Mouse (Mus musculus): Measurements from ENCODE around the gene Gk.

The Gk gene

DNA sequence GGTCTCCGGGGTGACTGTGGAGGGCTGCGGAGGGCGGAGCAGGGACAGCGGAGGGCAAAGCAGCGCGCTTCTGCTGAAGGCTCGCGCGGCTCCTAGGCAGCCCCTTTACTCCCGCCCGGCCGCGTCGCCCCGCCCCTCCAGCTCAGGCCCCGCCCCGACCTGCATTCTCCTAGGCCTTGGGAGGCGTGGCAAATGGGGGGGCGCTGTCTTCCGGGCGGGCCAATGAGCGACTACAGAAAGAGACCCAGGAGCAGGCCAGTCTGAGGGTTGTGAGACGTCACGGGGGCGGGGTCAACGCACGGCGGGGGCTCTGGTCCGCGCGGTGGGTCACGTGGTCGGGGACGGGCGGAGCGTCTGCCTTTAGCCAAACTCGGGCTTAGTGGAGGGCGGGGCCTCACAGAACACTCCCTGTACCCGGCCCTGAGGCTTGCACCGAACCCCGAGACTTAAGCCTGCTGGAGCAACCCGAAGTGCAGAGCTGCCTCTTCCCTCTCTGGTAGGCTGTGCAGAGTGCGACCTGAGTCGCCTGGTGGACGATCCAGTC is at the start of gene Gk:
TSS of gene Gk (minus strand) at position 276 of the 544 bp plus-strand sequence.
- peak; percentile 89 for DNase-seq (ENCODE audit: low read depth, low spot score)

GRCm38 (mm10) chrX:85804706-85805376 is 28.2 kb upstream of the Gk start:
- DNase-seq (ENCODE audit: low read depth, low spot score) = no peak

DNA sequence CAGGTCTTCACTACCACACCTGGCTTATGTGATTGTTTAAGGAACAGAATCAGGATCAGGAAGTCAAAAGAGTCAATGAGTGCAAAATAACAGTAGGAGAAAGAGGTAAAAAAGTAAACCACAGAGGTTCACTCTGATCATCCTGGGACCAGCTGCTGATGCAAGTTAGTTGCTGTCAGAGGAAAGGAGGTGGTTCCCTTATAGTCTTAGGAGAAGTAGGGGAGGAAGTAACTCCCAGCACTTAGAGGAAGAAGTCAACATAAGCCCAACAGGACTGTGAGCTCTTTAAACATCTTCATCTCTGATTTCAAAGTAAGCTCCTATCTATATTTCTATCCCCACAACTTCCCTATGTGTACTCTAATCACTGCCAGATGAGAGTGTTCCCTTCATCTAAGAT is 26.4 kb upstream of the Gk start:
- DNase-seq (ENCODE audit: low read depth, low spot score) = no peak

DNA sequence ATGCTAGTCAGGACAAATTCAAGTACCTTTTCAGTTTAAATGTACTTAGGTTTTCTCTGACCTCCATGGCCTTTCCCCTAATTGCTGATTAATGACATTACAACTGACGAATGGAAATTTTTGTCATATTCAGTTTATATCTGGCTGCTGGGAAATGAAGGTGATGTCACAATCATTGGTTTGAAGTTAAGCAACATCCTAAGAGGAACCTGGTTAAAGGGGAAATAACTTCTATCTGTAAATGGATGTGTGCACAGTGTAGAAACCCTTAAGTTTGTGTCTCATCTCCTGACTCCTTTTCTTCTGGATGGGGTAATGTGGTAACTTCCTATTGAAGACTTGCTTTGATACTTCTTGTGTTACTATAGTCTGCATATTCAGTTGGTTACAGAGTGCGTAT is 20.8 kb upstream of the Gk start:
- DNase-seq (ENCODE audit: low read depth, low spot score) = no peak

DNA sequence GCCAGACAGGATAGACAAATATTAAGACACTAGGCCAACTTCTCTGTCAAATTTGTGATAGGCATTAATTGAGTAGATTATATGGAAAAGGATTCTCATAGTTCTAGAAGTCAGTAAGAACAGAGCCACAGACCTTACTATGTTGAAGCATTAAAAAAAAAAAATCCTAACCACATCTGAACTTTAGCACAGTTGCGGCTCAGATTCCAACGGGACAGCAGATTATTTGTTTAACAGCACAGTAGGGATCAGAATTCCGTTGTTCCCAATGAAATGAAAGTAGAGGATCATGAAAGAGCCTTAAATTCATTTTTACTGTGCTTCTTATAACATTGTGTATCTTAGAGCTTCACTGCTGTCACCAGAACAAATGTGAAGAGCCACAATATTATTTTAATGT is 1.7 kb upstream of the Gk start:
- no peak for DNase-seq (ENCODE audit: low read depth, low spot score)

DNA sequence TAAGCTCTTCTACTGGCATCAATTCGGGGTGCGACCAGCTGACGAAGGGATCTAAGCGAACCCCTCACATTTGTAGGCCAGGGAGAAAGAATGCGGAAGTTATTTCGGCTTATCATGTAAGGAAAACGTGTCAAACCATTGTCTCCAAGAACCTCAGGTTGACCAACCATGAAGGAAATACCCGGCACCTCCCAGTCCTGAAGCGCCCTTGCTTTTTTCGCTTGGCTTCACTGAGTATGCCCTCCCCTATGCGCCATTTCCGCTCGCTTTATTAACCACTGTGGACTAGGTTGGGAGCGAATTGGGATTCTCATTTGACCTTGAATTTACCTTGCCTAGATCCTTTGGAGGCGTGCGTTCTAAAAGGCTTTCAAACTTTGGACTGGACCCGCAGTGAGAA is 522 bp upstream of the Gk start:
- DNase-seq (ENCODE audit: low read depth, low spot score) = peak; percentile 39

- no peak for DNase-seq (ENCODE audit: low read depth, low spot score)
Measured at GRCm38 (mm10) chrX:85775879-85776543, 608 bp downstream of the Gk start.

DNA sequence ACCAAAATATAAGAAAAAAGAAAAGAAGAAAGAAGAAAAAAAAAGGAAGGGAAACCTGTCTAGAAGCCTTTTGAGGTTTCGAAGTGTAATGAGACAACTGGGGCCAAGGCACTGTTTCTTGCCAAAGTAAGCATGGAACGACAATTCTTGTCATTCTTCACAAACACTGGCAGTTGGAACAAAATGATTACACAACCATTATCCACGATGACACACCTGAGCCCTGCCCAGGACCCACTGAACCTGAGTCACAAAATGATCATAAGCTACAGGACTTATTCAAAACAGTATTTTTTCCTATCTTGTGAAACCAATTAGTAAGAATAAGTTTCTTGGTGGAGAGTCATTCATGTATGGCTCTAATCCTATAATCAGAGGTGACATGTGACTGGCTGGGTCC is 5.3 kb downstream of the Gk start:
- no peak for DNase-seq (ENCODE audit: low read depth, low spot score)

- no peak for DNase-seq (ENCODE audit: low read depth, low spot score)
Measured at GRCm38 (mm10) chrX:85770747-85771146, 5.9 kb downstream of the Gk start.

- no peak for DNase-seq (ENCODE audit: low read depth, low spot score)
Measured at GRCm38 (mm10) chrX:85768578-85768977, 8.0 kb downstream of the Gk start.

- DNase-seq (ENCODE audit: low read depth, low spot score) = no peak
Measured at GRCm38 (mm10) chrX:85756005-85756404, 20.6 kb downstream of the Gk start.

DNA sequence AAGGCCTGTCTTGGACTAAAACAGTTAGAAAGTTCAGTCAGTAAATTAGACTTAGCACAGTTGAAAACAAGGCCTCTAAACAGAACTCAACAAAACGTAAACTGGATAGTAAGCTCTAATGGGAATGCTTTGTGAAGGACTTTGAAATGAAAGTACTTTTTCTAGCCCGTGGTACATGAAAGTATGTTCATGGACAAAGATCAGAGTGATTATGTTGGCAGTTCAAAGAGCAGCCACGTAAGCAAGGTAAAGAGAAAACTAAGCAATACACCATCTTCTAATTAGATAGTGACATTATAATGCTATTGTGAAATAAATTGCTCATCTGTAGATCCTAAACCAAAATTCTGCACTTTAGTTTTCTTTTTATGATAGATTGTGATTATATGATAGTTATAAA is 32.8 kb downstream of the Gk start:
- no peak for DNase-seq (ENCODE audit: low read depth, low spot score)

GRCm38 (mm10) chrX:85733228-85733627 is 43.4 kb downstream of the Gk start:
- no peak for DNase-seq (ENCODE audit: low read depth, low spot score)

- DNase-seq (ENCODE audit: low read depth, low spot score) = no peak
Measured at GRCm38 (mm10) chrX:85731133-85731938, 45.3 kb downstream of the Gk start.

GRCm38 (mm10) chrX:85721226-85721625 is 55.4 kb downstream of the Gk start:
- no peak for DNase-seq (ENCODE audit: low read depth, low spot score)

- no peak for DNase-seq (ENCODE audit: low read depth, low spot score)
Measured at GRCm38 (mm10) chrX:85710399-85710798, 66.2 kb downstream of the Gk start.

GRCm38 (mm10) chrX:85705715-85706114 is 70.9 kb downstream of the Gk start:
- DNase-seq (ENCODE audit: low read depth, low spot score) = no peak

DNA sequence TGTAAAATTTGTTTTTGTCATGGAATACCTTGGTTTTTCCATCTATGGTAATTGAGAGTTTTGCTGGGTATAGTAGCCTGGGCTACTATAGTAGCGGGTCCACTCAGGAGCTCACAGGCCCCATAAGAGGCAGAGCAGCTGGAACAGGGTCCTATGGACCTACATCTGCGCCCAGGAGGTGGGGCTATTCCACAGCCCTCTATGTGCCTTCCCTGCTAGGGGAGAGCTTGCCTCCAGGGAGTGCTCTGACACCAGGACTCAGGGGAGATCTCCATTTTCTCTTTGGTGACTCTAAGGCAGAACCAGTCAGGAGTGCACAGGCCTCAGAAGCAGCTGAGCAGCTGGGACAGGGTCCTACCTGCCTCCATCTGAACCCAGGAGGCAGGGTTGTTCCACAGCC is 92.9 kb downstream of the Gk start:
- no peak for DNase-seq (ENCODE audit: low read depth, low spot score)

- no peak for DNase-seq (ENCODE audit: low read depth, low spot score)
Measured at GRCm38 (mm10) chrX:85682125-85682524, 94.5 kb downstream of the Gk start.

DNA sequence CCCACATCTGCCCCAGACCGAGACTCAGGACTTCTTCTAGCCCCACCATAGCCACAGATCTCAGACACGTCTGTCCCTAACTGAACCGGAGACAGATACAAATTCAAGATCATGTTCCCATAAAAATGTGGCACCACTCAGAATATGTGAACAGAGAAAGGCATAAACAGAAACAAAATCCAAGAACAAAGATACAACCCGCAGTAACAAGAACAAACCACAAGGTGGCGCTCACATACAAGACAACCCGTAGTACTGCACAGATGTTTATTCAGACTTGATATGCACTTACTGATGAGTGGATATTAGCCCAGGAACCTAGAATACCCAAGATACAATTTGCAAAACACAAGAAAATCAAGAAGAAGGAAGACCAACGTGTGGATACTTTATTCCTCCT is 99.8 kb downstream of the Gk start:
- DNase-seq (ENCODE audit: low read depth, low spot score) = peak; percentile 56

Measured in forelimb bud, embryonic 11.5 days (tissue).